Mouse (Mus musculus) hindbrain, embryonic 15.5 days (tissue): ENCODE data around the gene Psmd12. TPM values are rescaled to one million over a fixed set of nuclear protein-coding genes. Genes with fewer than 3 reads are reported as not detected.

Source experiments
- ATAC-seq: fragments of 200-750 bp; cut with Nextera tagmentation; 2 replicates; pipeline ENCODE4 v1.8.0; 2017; ENCODE audit warnings: low read depth, moderate number of reproducible peaks, moderate TSS enrichment; ENCODE audit not compliant: low FRiP score
- H3K27ac ChIP-seq: fragments of 300-500 bp; sonication (generic); replicated peaks from 2 replicates; pipeline ENCODE4 v1.5.1; 2015; ENCODE audit warnings: mild to moderate bottlenecking, inconsistent platforms
- H3K27me3 ChIP-seq: fragments of 300-500 bp; sonication (generic); 2 replicates; pipeline ENCODE4 v1.6.1; 2015; ENCODE audit warnings: control low read depth, inconsistent platforms
- H3K36me3 ChIP-seq: fragments of 300-500 bp; sonication (generic); 2 replicates; pipeline ENCODE4 v1.6.1; 2015; ENCODE audit warnings: control low read depth, inconsistent platforms
- H3K4me1 ChIP-seq: fragments of 300-500 bp; sonication (generic); replicated peaks from 2 replicates; pipeline ENCODE4 v1.6.1; 2015; ENCODE audit warnings: control low read depth, inconsistent platforms
- H3K4me2 ChIP-seq: fragments of 300-500 bp; sonication (generic); 2 replicates; pipeline ENCODE4 v1.6.1; 2015; ENCODE audit warnings: moderate library complexity, mild to moderate bottlenecking, inconsistent platforms
- H3K4me3 ChIP-seq: fragments of 300-500 bp; sonication (generic); 2 replicates; pipeline ENCODE4 v1.5.1; 2015; ENCODE audit warnings: mild to moderate bottlenecking, inconsistent platforms
- H3K9ac ChIP-seq: fragments of 300-500 bp; sonication (generic); 2 replicates; pipeline ENCODE4 v1.6.1; 2015; ENCODE audit warnings: inconsistent platforms
- H3K9me3 ChIP-seq: fragments of 300-500 bp; sonication (generic); 2 replicates; pipeline ENCODE4 v1.6.1; 2016; ENCODE audit warnings: control low read depth, inconsistent platforms
- WGBS: fragments of 180-500 bp; shearing (Covaris S2); methylation state at CpG from one replicate; pipeline ENCODE4 v1.1.7; 2015; 5-methylcytosine and 5-hydroxymethylcytosine counted together
- polyA plus RNA-seq: library from polyadenylated mRNA; unstranded; fragments of >200 nt; fragmentation: Nextera tagmentation; extraction: Ambion mirVana; gene quantifications from 2 replicates; pipeline ENCODE4 v1.2.1, GENCODE M21; 2015

Gene Psmd12
- 149 and 153 TPM in 2 replicates for polyA plus RNA-seq

GRCm38 (mm10) chr11:107479053-107479861 lies at the start of gene Psmd12:
Gene Psmd12 (plus strand): TSS chr11:107479484.
- H3K9ac ChIP-seq = peak within 1 kb of the TSS; percentile 95
- peak within 1 kb of the TSS; percentile 88 for H3K4me2 ChIP-seq
- no peaks in the 10 kb centered on the region for H3K27me3 ChIP-seq
- WGBS = under 1% methylated on average over 51 of the region's 51 CpGs
- no peaks in the 10 kb centered on the region for H3K36me3 ChIP-seq
- no peaks in the 10 kb centered on the region for H3K9me3 ChIP-seq
- H3K4me3 ChIP-seq = peak within 1 kb of the TSS; percentile 95
- peaks cover 21% of the 10 kb centered on the region for H3K4me1 ChIP-seq
- H3K27ac ChIP-seq = peak within 1 kb of the TSS; percentile 81
- ATAC-seq = peak; percentile 99

- peaks cover 8% of the 10 kb centered on the region; the same call in 1 of the 2 replicates for H3K4me1 ChIP-seq
- no peaks in the 10 kb centered on the region for H3K9me3 ChIP-seq
- no peak overlapping the region for H3K9ac ChIP-seq
- WGBS = 83% methylated on average over 7 of the region's 7 CpGs
- no peak overlapping the region; the same call in 1 of the 2 replicates for H3K27ac ChIP-seq
- H3K27me3 ChIP-seq = no peaks in the 10 kb centered on the region
- H3K36me3 ChIP-seq = no peaks in the 10 kb centered on the region
- no peak overlapping the region for H3K4me2 ChIP-seq
- no peak overlapping the region for H3K4me3 ChIP-seq
- ATAC-seq = no peak
Measured at GRCm38 (mm10) chr11:107431197-107431965, 47.9 kb upstream of the Psmd12 start.

- Histone ChIP-seq H3K4me3 (no peak overlapping the region), H3K9me3 (no peaks in the 10 kb centered on the region), H3K27ac (no peak overlapping the region), H3K4me1 (peaks cover 12% of the 10 kb centered on the region), H3K4me2 (no peak overlapping the region), H3K9ac (no peak overlapping the region), H3K27me3 (no peaks in the 10 kb centered on the region), H3K36me3 (no peaks in the 10 kb centered on the region)
- ATAC-seq = no peak
- 88% methylated on average over 6 of the region's 6 CpGs for WGBS
Measured at GRCm38 (mm10) chr11:107435776-107436449, 43.4 kb upstream of the Psmd12 start.

- Histone ChIP-seq H3K27me3 (no peaks in the 10 kb centered on the region), H3K4me1 (peaks cover 8% of the 10 kb centered on the region), H3K36me3 (no peaks in the 10 kb centered on the region), H3K4me3 (no peak overlapping the region), H3K4me2 (no peak overlapping the region), H3K9ac (no peak overlapping the region), H3K27ac (no peak overlapping the region), H3K9me3 (no peaks in the 10 kb centered on the region)
- 45% methylated on average over 4 of the region's 4 CpGs for WGBS
- ATAC-seq = no peak
Measured at GRCm38 (mm10) chr11:107437723-107438122, 41.6 kb upstream of the Psmd12 start.

- 78% methylated on average over 3 of the region's 3 CpGs for WGBS
- Histone ChIP-seq H3K36me3 (no peaks in the 10 kb centered on the region), H3K4me3 (no peak overlapping the region), H3K4me2 (no peak overlapping the region), H3K27me3 (no peaks in the 10 kb centered on the region), H3K27ac (no peak overlapping the region), H3K9me3 (no peaks in the 10 kb centered on the region), H3K9ac (no peak overlapping the region), H3K4me1 (peaks cover 7% of the 10 kb centered on the region)
- ATAC-seq = no peak
Measured at GRCm38 (mm10) chr11:107438140-107438539, 41.1 kb upstream of the Psmd12 start.

GRCm38 (mm10) chr11:107441050-107441449 lies 38.2 kb upstream of the Psmd12 start:
- WGBS = 52% methylated on average over 3 of the region's 3 CpGs
- Histone ChIP-seq H3K4me3 (no peak overlapping the region), H3K27me3 (no peaks in the 10 kb centered on the region), H3K4me1 (peaks cover 4% of the 10 kb centered on the region; the same call in 1 of the 2 replicates), H3K27ac (no peak overlapping the region), H3K4me2 (no peak overlapping the region), H3K9me3 (no peaks in the 10 kb centered on the region), H3K9ac (no peak overlapping the region), H3K36me3 (no peaks in the 10 kb centered on the region)
- no peak for ATAC-seq

GRCm38 (mm10) chr11:107443121-107444095 lies 35.9 kb upstream of the Psmd12 start:
- Histone ChIP-seq H3K4me3 (no peak overlapping the region), H3K27me3 (no peaks in the 10 kb centered on the region), H3K4me1 (no peaks in the 10 kb centered on the region; the same call in 1 of the 2 replicates), H3K27ac (no peak overlapping the region), H3K4me2 (no peak overlapping the region), H3K9ac (no peak overlapping the region), H3K36me3 (no peaks in the 10 kb centered on the region), H3K9me3 (no peaks in the 10 kb centered on the region)
- 84% methylated on average over 12 of the region's 12 CpGs for WGBS
- no peak for ATAC-seq

- Histone ChIP-seq H3K36me3 (no peaks in the 10 kb centered on the region), H3K4me2 (no peak overlapping the region), H3K9me3 (no peaks in the 10 kb centered on the region), H3K4me3 (no peak overlapping the region), H3K27me3 (no peaks in the 10 kb centered on the region), H3K4me1 (peaks cover 6% of the 10 kb centered on the region), H3K27ac (no peak overlapping the region), H3K9ac (no peak overlapping the region)
- ATAC-seq = no peak
- 82% methylated on average over 3 of the region's 3 CpGs for WGBS
Measured at GRCm38 (mm10) chr11:107445683-107446082, 33.6 kb upstream of the Psmd12 start.

GRCm38 (mm10) chr11:107446650-107447049 lies 32.6 kb upstream of the Psmd12 start:
- WGBS = 81% methylated on average over 6 of the region's 6 CpGs
- H3K36me3 ChIP-seq = no peaks in the 10 kb centered on the region
- no peak for ATAC-seq

GRCm38 (mm10) chr11:107447349-107447748 lies 31.9 kb upstream of the Psmd12 start:
- Histone ChIP-seq H3K4me2 (no peak overlapping the region), H3K9me3 (no peaks in the 10 kb centered on the region), H3K9ac (no peak overlapping the region), H3K4me3 (no peak overlapping the region), H3K4me1 (peaks cover 6% of the 10 kb centered on the region), H3K27me3 (no peaks in the 10 kb centered on the region), H3K27ac (no peak overlapping the region), H3K36me3 (no peaks in the 10 kb centered on the region)
- no peak for ATAC-seq
- 68% methylated on average over 5 of the region's 5 CpGs for WGBS

More at GRCm38 (mm10) chr11:107446650-107447049, 32.6 kb upstream of the Psmd12 start:
- no peaks in the 10 kb centered on the region for H3K9me3 ChIP-seq
- H3K4me1 ChIP-seq = peaks cover 6% of the 10 kb centered on the region
- H3K4me3 ChIP-seq = no peak overlapping the region
- H3K4me2 ChIP-seq = no peak overlapping the region
- no peak overlapping the region for H3K27ac ChIP-seq
- no peak overlapping the region for H3K9ac ChIP-seq
- no peaks in the 10 kb centered on the region for H3K27me3 ChIP-seq

- no peaks in the 10 kb centered on the region for H3K27me3 ChIP-seq
- no peak overlapping the region for H3K4me2 ChIP-seq
- ATAC-seq = no peak
- WGBS = 87% methylated on average over 9 of the region's 9 CpGs
- no peak overlapping the region for H3K9ac ChIP-seq
- H3K27ac ChIP-seq = no peak overlapping the region
- H3K4me3 ChIP-seq = no peak overlapping the region
- H3K36me3 ChIP-seq = no peaks in the 10 kb centered on the region
- peaks cover 6% of the 10 kb centered on the region for H3K4me1 ChIP-seq
- no peaks in the 10 kb centered on the region for H3K9me3 ChIP-seq
Measured at GRCm38 (mm10) chr11:107447915-107448314, 31.4 kb upstream of the Psmd12 start.
